Mouse (Mus musculus): ENCODE data around the gene Ncam1.

The Ncam1 gene

GRCm38 (mm10) chr9:49798806-49799205 lies at the start of gene Ncam1:
TSS of gene Ncam1 (minus strand) at chr9:49798925.
- peak; percentile 67 for DNase-seq

GRCm38 (mm10) chr9:49834013-49834412 lies 35.3 kb upstream of the Ncam1 start:
- DNase-seq, result no peak

- DNase-seq, result no peak
These were observed 28.9 kb upstream of the Ncam1 start for GRCm38 (mm10) chr9:49827671-49828070.

- DNase-seq, result no peak
These were observed 17.5 kb upstream of the Ncam1 start for GRCm38 (mm10) chr9:49816115-49816650.

- no peak for DNase-seq
These were observed 15.7 kb upstream of the Ncam1 start for GRCm38 (mm10) chr9:49814442-49814841.

GRCm38 (mm10) chr9:49803222-49803621 lies 4.5 kb upstream of the Ncam1 start:
- peak; percentile 41 for DNase-seq

- DNase-seq, result no peak
These were observed 729 bp downstream of the Ncam1 start for GRCm38 (mm10) chr9:49797821-49798571.

GRCm38 (mm10) chr9:49797508-49797820 lies 1.3 kb downstream of the Ncam1 start:
- no peak for DNase-seq

GRCm38 (mm10) chr9:49796618-49797507 lies 1.9 kb downstream of the Ncam1 start:
- peak; percentile 16 for DNase-seq

GRCm38 (mm10) chr9:49795881-49796280 lies 2.8 kb downstream of the Ncam1 start:
- DNase-seq, result no peak

- no peak for DNase-seq
These were observed 4.7 kb downstream of the Ncam1 start for GRCm38 (mm10) chr9:49793987-49794550.

GRCm38 (mm10) chr9:49793241-49793640 lies 5.5 kb downstream of the Ncam1 start:
- no peak for DNase-seq

GRCm38 (mm10) chr9:49792646-49793045 lies 6.1 kb downstream of the Ncam1 start:
- DNase-seq, result no peak

- no peak for DNase-seq
These were observed 17.5 kb downstream of the Ncam1 start for GRCm38 (mm10) chr9:49781016-49781772.

GRCm38 (mm10) chr9:49777015-49777637 lies 21.6 kb downstream of the Ncam1 start:
- DNase-seq, result no peak

- DNase-seq, result no peak
These were observed 32.1 kb downstream of the Ncam1 start for GRCm38 (mm10) chr9:49766634-49767033.

- no peak for DNase-seq
These were observed 38.2 kb downstream of the Ncam1 start for GRCm38 (mm10) chr9:49760571-49760970.

- no peak for DNase-seq
These were observed 40.3 kb downstream of the Ncam1 start for GRCm38 (mm10) chr9:49758436-49758835.

GRCm38 (mm10) chr9:49757986-49758385 lies 40.7 kb downstream of the Ncam1 start:
- no peak for DNase-seq

GRCm38 (mm10) chr9:49757582-49757981 lies 41.1 kb downstream of the Ncam1 start:
- no peak for DNase-seq

GRCm38 (mm10) chr9:49756725-49757124 lies 42.0 kb downstream of the Ncam1 start:
- DNase-seq, result no peak

- no peak for DNase-seq
These were observed 43.5 kb downstream of the Ncam1 start for GRCm38 (mm10) chr9:49755214-49755613.

All from kidney, adult 9 months (tissue).